Mouse (Mus musculus) C2C12 (cell line): ENCODE measurements around the gene Plod1.

Experiments used
- CEBPB ChIP-seq: IDR thresholded peaks from one replicate; pipeline ENCODE4 v1.6.1; 2011; ENCODE audit warnings: low read depth, mild to moderate bottlenecking, control low read depth, moderate library complexity
- CTCF ChIP-seq: IDR thresholded peaks from one replicate; pipeline ENCODE4 v1.5.1; 2011; ENCODE audit not compliant: control insufficient read depth, insufficient read depth, insufficient read length
- FOSL1 ChIP-seq: IDR thresholded peaks from one replicate; pipeline ENCODE4 v1.8.0; 2011; ENCODE audit warnings: mild to moderate bottlenecking, low read length; ENCODE audit not compliant: poor library complexity, insufficient read depth, severe bottlenecking
- MAX ChIP-seq: IDR thresholded peaks from one replicate; pipeline ENCODE4 v1.6.1; 2011; ENCODE audit warnings: mild to moderate bottlenecking, control low read depth
- MYOD1 ChIP-seq: IDR thresholded peaks from one replicate; pipeline ENCODE4 v1.6.1; 2011; ENCODE audit warnings: low read depth; ENCODE audit not compliant: control insufficient read depth, insufficient read length
- MYOG ChIP-seq: IDR thresholded peaks from one replicate; pipeline ENCODE4 v1.6.1; 2011; ENCODE audit not compliant: control insufficient read depth, insufficient read length; ENCODE audit errors: extremely low read depth
- USF1 ChIP-seq: IDR thresholded peaks from one replicate; pipeline ENCODE4 v1.6.1; 2011; ENCODE audit warnings: low read depth, mild to moderate bottlenecking, control low read depth, moderate library complexity

GRCm38 (mm10) chr4:147888237-147888636, 48.3 kb downstream of the Plod1 start:
- TF ChIP-seq USF1 (no peak), CTCF (no peak), MAX (no peak), FOSL1 (no peak), MYOG (no peak), MYOD1 (no peak), CEBPB (no peak)
